Mouse (Mus musculus) MN1 (cell line): ENCODE measurements around the gene Best1.

ENCODE experiments used
- DNase-seq: peaks from one replicate; pipeline ENCODE4 v3.0.0-alpha.2; 2016; ENCODE audit warnings: low spot score

Gene Best1

GRCm38 (mm10) chr19:10001206-10001969 lies at the start of gene Best1, which contains the start of gene Rab3il1:
TSS of gene Best1 (minus strand) at chr19:10001633.
TSS of gene Rab3il1 (plus strand) at chr19:10001669.
- no peak for DNase-seq

- DNase-seq, result no peak
Measured at GRCm38 (mm10) chr19:10050438-10050837, 49.0 kb upstream of the Best1 start.

DNA sequence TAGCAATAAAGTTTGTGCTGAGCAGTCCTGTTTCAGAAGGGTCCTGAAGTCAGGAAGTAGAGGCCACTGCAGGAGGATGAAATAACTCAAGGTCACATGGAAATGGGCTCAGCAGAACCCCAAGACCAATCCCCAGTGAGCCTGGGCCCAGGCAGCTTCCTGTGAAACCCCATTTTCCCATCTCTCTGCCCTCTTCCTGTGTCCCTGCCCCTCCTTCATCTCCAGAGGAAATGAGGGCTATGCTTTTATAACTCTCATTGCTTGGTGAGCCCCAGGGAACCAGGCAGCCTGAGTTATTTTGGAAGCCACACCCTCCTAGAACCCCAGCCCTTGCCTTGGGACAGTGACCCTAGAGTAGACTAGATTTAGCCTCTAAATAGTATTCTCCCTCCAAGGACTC lies 48.1 kb upstream of the Best1 start:
- DNase-seq, result no peak

DNA sequence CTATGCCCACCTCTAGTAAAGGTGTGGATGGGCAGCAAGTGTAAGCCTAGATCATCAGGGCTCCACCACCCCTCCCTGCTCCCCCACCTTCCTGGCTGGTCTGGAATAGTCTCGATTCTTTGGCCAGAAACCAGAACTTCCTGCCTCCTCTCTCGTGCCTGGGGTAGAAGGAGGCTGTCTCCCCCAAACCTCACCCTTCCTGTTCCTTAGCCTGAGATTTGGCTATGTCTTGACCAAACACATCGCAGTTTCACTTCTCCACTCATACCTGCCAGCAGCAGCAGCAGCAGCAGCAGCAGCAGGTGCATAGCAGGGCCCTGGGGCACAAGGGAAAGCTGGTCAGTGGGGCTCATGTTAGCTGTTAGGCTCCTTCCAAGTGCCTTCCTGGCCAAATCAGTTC lies 45.5 kb upstream of the Best1 start:
- no peak for DNase-seq

- no peak for DNase-seq
Measured at GRCm38 (mm10) chr19:10046346-10046745, 44.9 kb upstream of the Best1 start.

DNA sequence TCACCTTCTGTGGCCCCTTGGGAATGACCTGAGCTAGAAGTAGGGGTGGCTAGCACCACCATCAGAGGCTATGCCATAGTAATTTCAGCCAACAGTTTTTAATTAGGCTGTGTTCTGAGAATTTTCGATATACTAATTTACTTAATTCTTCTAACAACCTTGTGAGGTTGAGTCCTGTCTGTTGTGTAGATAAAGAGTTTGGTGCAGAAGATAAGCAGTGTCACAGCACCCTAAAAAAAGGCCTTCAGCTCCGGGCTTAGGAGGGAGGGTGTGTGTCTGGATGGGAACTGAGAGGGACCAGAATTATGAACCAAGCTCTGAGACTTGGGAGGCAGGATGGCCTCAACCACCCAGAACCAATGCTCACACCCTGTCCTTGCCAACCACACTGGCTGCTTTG lies 44.3 kb upstream of the Best1 start:
- no peak for DNase-seq

DNA sequence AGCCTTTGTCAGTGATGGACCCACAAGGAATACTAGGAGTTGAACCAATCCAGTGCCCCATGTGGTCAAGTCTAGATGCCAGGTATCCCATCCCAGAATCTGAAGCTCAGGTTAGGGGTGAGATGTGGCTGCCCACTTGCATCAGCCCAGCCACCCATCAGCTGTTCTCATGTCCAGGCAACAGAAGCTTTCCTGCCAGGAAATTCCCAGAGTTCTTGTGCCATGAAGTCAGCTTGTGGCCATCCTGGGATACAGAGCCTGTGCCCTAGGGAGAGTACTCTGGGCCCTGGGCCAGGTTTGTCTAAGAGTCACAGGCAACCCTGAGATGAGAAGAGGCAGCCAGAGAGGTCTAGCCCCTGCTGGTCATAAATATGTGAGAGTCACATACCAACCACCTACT lies 42.2 kb upstream of the Best1 start:
- DNase-seq, result peak; percentile 87

- no peak for DNase-seq
Measured at GRCm38 (mm10) chr19:10042816-10043215, 41.4 kb upstream of the Best1 start.

DNA sequence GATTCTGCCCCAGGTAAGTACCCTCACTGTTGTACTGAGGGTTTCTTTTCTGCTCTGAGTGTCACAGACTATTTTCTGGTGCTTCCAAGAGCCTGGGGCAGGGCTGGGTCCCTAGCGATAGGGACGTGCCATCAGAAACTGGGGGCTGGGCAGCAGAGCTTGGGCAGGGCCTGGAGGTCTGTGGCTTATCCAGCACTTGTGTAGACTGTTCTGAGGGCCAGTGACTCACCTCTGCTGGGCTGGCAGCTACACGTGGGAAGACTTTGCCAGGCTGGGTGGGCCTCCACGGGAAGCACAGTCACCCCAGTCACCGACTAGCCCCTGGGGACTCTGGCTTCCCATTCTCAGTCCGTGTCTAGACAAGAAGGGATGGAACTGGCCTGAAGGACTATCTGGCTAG lies 40.8 kb upstream of the Best1 start:
- peak; percentile 56 for DNase-seq

- peak; percentile 73 for DNase-seq
Measured at GRCm38 (mm10) chr19:10041388-10042148, 40.1 kb upstream of the Best1 start, which contains the start of gene Fads3. TSS of gene Fads3 (plus strand) at chr19:10041569.

GRCm38 (mm10) chr19:10040866-10041387 lies 39.5 kb upstream of the Best1 start:
- no peak for DNase-seq

- DNase-seq, result no peak
Measured at GRCm38 (mm10) chr19:10039615-10040014, 38.2 kb upstream of the Best1 start.

DNA sequence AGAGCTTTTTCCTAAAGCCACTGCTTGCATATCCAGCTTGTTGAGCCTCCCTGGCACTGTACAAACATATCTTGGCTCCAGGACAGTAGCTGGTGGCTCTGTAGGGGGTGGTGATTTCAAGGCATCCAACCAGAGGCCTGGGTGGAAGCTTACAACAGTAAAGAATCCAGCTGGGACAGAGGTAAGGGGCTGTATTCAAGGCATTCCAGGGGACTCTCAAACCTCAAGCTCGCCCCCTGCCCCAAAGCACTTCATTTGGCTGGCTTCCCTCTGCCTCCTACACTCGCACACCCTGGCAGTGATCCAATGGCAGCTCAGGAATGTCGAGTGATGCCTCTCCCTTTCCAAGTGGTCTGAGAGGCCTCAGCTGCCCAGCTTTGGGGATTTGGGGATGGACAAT lies 37.5 kb upstream of the Best1 start:
- peak; percentile 20 for DNase-seq

DNA sequence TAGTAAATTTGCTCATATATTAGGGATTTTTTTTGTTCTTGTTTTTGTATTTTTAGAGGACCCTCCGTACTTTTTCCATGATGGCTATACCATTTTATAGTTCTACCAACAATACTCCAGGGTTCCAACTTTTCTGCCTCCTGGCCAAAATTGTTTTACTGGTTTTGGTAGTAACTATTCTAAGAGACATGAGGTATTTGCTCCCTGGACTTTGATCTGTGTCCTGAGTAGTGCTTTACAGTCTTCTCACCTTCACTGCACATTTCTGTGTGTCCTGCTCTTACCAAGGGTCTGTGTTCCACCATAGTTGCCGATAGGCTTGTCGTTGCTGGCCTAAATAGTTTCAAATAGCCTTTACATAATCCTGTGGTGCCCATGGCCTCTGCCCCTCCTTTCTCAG lies 36.9 kb upstream of the Best1 start:
- DNase-seq, result no peak

- no peak for DNase-seq
Measured at GRCm38 (mm10) chr19:10037534-10037933, 36.1 kb upstream of the Best1 start.

- peak; percentile 73 for DNase-seq
Measured at GRCm38 (mm10) chr19:10034785-10035447, 33.5 kb upstream of the Best1 start.

DNA sequence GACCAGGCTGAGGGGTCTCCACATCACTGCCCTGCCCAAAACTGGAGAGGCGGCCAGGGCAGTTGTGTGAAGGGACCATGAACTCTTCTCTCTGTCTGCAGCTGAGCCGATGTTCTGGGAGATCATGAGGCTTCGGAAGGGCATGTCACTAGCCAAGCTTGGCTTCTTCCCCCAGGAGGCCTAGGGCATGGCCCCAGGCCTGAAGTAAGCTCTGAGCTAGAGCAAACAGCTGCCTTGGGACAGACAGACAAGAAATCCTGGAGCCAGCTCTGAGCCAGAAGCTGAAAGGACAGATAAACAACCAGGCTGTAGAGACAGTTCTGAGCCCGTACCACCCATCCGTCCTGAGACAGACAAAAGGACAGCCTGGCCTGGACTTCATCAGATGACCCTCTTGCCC lies 32.9 kb upstream of the Best1 start:
- no peak for DNase-seq

DNA sequence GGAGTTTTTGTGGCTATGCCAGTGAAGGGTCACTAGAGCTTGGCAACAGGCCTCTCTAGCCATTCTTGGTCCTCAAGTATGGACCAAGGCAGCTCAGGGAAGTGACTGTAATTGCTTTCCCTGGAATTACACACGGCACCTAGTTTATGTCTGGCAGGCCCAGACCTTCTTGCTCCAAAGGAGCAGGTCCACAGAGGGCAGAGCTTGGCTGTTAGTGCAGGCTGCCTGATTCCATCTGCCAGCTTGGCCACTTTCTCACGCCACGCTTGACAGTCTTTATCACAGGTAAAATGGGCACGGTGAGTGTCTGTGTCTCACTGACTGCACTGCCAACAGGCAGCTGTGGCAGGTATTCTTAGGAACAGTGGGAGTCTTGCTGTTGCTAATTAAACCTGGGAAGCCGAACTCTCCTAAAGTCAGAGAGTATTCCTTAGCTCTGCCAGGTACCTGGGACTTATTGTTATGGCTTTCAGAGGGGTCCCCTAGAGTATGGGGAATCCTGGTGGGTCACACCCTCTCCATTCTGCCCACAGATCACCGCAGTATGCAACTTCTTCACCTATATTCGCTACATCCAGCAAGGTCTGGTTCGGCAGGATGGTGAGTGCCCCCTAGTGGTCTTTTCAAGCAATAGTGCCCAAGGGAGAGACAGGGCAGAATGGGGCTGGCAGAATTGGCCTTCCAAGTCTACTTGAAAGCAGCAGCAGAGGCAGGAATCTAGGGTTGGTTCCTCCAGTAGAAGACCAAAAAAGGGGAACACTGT lies 32.0 kb upstream of the Best1 start:
- peak; percentile 60 for DNase-seq

DNA sequence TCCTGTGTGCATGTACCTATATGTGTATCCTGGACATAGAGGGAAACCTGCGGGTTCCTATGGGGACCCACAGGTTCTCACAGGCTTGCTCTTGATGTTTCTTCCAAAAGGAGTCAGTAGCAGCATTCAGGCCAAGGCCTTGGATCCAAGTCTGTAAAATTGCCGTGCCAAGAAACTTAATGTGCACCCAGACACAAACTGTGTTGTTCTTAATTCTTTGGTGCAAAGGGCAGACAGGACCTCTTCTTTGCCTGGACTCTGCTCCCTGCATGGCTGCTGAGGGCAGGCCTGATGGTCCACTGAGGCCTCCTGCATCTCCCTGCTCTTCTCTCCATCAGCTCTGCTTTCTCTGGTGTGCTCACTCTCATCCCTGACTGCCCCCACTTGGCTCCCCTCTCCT lies 28.3 kb upstream of the Best1 start:
- DNase-seq, result no peak

GRCm38 (mm10) chr19:10025169-10025875 lies 23.9 kb upstream of the Best1 start:
- DNase-seq, result no peak

DNA sequence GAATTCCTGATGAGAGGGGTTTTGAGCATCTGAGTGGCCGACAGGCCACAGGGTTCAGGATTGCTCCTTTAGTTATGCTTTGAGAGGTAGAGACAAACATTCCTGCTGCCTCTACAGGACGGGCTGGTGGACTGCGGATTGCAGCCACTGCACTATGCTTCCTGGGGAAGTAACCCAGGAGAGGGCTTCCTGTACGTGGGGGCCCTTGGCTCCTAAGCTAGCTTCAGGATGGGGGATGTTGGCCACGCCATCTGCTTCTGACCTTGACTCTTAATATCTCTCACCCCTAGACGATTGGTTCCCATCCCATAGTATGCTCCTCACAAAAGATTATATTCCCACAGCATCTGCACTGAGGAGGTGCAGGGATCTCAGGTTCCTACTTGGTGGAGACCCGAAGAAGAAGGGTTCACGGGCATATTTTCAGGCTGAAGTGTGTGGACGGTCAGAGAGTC lies 21.9 kb upstream of the Best1 start:
- DNase-seq, result no peak
